Mouse (Mus musculus): ENCODE measurements around the gene Ephb4. TPM values are rescaled to one million over a fixed set of nuclear protein-coding genes. Genes with fewer than 3 reads are reported as not detected.

The Ephb4 gene
- polyA plus RNA-seq, 1 experiment from 2014 or later, result 40.5 TPM

DNA sequence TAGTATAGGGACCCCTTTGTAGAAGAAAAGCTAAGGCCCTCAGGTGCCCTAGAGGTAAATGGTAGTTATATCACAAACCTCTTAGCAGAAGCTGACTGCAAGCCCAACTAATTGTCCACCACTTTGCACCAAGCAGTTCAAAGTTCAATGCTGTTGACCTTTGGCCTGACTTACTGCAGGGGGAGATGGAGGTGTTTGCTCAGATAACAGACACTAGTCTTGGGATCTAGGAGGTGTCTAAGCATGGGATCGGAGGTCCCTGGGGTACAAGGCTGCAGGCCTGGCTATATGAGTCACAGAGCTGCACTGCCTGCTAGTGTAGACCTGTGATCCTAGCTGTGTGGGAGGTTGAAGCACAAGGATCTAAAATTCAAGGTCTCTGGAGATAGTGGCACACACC lies 31.3 kb upstream of the Ephb4 start:
- Histone ChIP-seq H3K4me2 (ENCODE audit: low read length) (no peak overlapping the region), H3K27ac (replicated peaks in 1 of 2; ENCODE audit: control insufficient read depth in 1 of 2, insufficient read depth in 1 of 2, low read depth in 2 of 2, low read length in 2 of 2) (no peak overlapping the region), H3K27me3 (ENCODE audit: control insufficient read depth, insufficient read depth, low read length) (no peaks in the 10 kb centered on the region), H3K4me3 (ENCODE audit: control insufficient read depth in 1 of 2, insufficient read depth in 1 of 2, low read depth in 1 of 2, low read length in 2 of 2) (no peak overlapping the region), H3K4me1 (ENCODE audit: control insufficient read depth in 2 of 2, insufficient read depth in 2 of 2, low read length in 2 of 2) (peaks cover 11 to 13% of the 10 kb centered on the region in 2 experiments), H3K9me3 (ENCODE audit: control insufficient read depth, low read length) (no peaks in the 10 kb centered on the region), H3K9ac (ENCODE audit: low read length) (no peak overlapping the region), H3K36me3 (ENCODE audit: control insufficient read depth, insufficient read depth, low read length) (peaks cover 38% of the 10 kb centered on the region)
- 73% methylated on average over 1 of the region's 1 CpGs for WGBS
- no peak for ATAC-seq (ENCODE audit: insufficient number of reproducible peaks, insufficient read depth, low FRiP score, low read depth)

GRCm38 (mm10) chr5:137320996-137321395 lies 28.9 kb upstream of the Ephb4 start:
- H3K27ac ChIP-seq (replicated peaks in 1 of 2; ENCODE audit: control insufficient read depth in 1 of 2, insufficient read depth in 1 of 2, low read depth in 2 of 2, low read length in 2 of 2), result no peak overlapping the region

DNA sequence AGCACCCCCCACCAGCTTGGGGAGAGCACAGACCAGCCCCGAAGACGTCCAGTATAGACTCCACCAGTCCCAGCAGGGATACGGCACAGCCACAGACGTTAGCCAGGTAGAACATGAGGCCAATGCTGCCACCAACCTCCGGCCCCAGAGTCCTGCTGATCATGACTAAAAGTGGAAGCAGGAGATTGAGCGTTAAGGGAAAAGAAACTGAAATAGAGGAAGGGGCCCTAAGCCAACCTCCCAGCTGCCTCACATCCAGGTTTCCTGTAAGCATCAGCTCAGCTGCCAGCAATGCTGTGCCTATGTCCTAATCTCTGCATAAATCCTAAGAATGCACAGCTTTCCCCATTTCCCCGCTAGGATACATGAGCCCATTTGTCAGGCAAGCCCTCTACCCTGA lies 19.0 kb upstream of the Ephb4 start:
- H3K4me3 ChIP-seq (ENCODE audit: control insufficient read depth in 1 of 2, insufficient read depth in 1 of 2, low read depth in 1 of 2, low read length in 2 of 2), result no peak overlapping the region
- H3K9ac ChIP-seq (ENCODE audit: low read length), result no peak overlapping the region
- ATAC-seq (ENCODE audit: insufficient number of reproducible peaks, insufficient read depth, low FRiP score, low read depth), result no peak
- H3K27ac ChIP-seq (replicated peaks in 1 of 2; ENCODE audit: control insufficient read depth in 1 of 2, insufficient read depth in 1 of 2, low read depth in 2 of 2, low read length in 2 of 2), result no peak overlapping the region
- no peaks in the 10 kb centered on the region for H3K9me3 ChIP-seq (ENCODE audit: control insufficient read depth, low read length)
- no peaks in the 10 kb centered on the region for H3K27me3 ChIP-seq (ENCODE audit: control insufficient read depth, insufficient read depth, low read length)
- 76% methylated on average over 7 of the region's 7 CpGs for WGBS
- H3K36me3 ChIP-seq (ENCODE audit: control insufficient read depth, insufficient read depth, low read length), result peaks cover 16% of the 10 kb centered on the region
- no peak overlapping the region for H3K4me2 ChIP-seq (ENCODE audit: low read length)
- peaks cover 0 to 6% of the 10 kb centered on the region in 2 experiments; a peak in 1 of 4 replicates for H3K4me1 ChIP-seq (ENCODE audit: control insufficient read depth in 2 of 2, insufficient read depth in 2 of 2, low read length in 2 of 2)

More at GRCm38 (mm10) chr5:137320996-137321395, 28.9 kb upstream of the Ephb4 start:
- no peak overlapping the region for H3K4me2 ChIP-seq (ENCODE audit: low read length)
- ATAC-seq (ENCODE audit: insufficient number of reproducible peaks, insufficient read depth, low FRiP score, low read depth), result no peak
- H3K9me3 ChIP-seq (ENCODE audit: control insufficient read depth, low read length), result no peaks in the 10 kb centered on the region
- WGBS, result 84% methylated on average over 3 of the region's 3 CpGs
- no peak overlapping the region for H3K9ac ChIP-seq (ENCODE audit: low read length)
- H3K4me3 ChIP-seq (ENCODE audit: control insufficient read depth in 1 of 2, insufficient read depth in 1 of 2, low read depth in 1 of 2, low read length in 2 of 2), result no peak overlapping the region
- no peaks in the 10 kb centered on the region for H3K4me1 ChIP-seq (ENCODE audit: control insufficient read depth in 2 of 2, insufficient read depth in 2 of 2, low read length in 2 of 2)
- H3K36me3 ChIP-seq (ENCODE audit: control insufficient read depth, insufficient read depth, low read length), result peaks cover 57% of the 10 kb centered on the region
- H3K27me3 ChIP-seq (ENCODE audit: control insufficient read depth, insufficient read depth, low read length), result no peaks in the 10 kb centered on the region

GRCm38 (mm10) chr5:137332857-137333511 lies 16.9 kb upstream of the Ephb4 start:
- Histone ChIP-seq H3K9me3 (ENCODE audit: control insufficient read depth, low read length) (no peaks in the 10 kb centered on the region), H3K9ac (ENCODE audit: low read length) (peak overlapping the region; percentile 79), H3K4me2 (ENCODE audit: low read length) (peak overlapping the region; percentile 98), H3K27ac (replicated peaks in 1 of 2; ENCODE audit: control insufficient read depth in 1 of 2, insufficient read depth in 1 of 2, low read depth in 2 of 2, low read length in 2 of 2) (peak overlapping the region in 1 of 2 experiments; percentile 30; a peak in 1 of 4 replicates), H3K4me3 (ENCODE audit: control insufficient read depth in 1 of 2, insufficient read depth in 1 of 2, low read depth in 1 of 2, low read length in 2 of 2) (peak overlapping the region; percentile 43 to 68), H3K27me3 (ENCODE audit: control insufficient read depth, insufficient read depth, low read length) (no peaks in the 10 kb centered on the region), H3K36me3 (ENCODE audit: control insufficient read depth, insufficient read depth, low read length) (peaks cover 6% of the 10 kb centered on the region; the same call in 1 of the 2 replicates), H3K4me1 (ENCODE audit: control insufficient read depth in 2 of 2, insufficient read depth in 2 of 2, low read length in 2 of 2) (peaks cover 3 to 8% of the 10 kb centered on the region in 2 experiments; a peak in 3 of 4 replicates)
- ATAC-seq (ENCODE audit: insufficient number of reproducible peaks, insufficient read depth, low FRiP score, low read depth), result no peak
- WGBS, result 21% methylated on average over 15 of the region's 15 CpGs

- under 1% methylated on average over 44 of the region's 44 CpGs for WGBS
- ATAC-seq (ENCODE audit: insufficient number of reproducible peaks, insufficient read depth, low FRiP score, low read depth), result peak; percentile 78
Observed at GRCm38 (mm10) chr5:137333512-137334174, 16.3 kb upstream of the Ephb4 start, which contains the start of gene Slc12a9. TSS of gene Slc12a9 (minus strand) at chr5:137333597.

DNA sequence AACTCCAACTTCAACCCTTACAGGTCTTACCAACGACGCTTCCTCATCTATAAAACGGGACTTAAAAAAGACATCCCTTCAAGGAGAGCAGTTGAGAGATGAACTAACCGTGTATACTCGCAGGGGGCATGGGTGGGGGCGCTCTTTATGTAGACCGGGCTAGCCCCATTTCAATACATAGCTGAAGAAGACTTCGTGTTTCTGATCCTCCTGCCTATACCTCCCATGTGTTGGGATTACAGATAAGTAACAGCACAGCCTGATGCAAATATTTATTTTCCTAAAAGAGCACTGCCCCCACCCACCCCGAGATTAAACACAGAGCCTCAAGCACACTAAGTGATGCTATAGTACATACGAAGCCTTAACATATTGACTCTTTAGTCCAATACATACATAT lies 15.6 kb upstream of the Ephb4 start:
- Histone ChIP-seq H3K4me1 (ENCODE audit: control insufficient read depth in 2 of 2, insufficient read depth in 2 of 2, low read length in 2 of 2) (peaks cover 11 to 15% of the 10 kb centered on the region in 2 experiments), H3K27ac (replicated peaks in 1 of 2; ENCODE audit: control insufficient read depth in 1 of 2, insufficient read depth in 1 of 2, low read depth in 2 of 2, low read length in 2 of 2) (no peak overlapping the region), H3K27me3 (ENCODE audit: control insufficient read depth, insufficient read depth, low read length) (no peaks in the 10 kb centered on the region), H3K36me3 (ENCODE audit: control insufficient read depth, insufficient read depth, low read length) (no peaks in the 10 kb centered on the region), H3K9ac (ENCODE audit: low read length) (no peak overlapping the region), H3K4me2 (ENCODE audit: low read length) (peak overlapping the region; percentile 98), H3K9me3 (ENCODE audit: control insufficient read depth, low read length) (no peaks in the 10 kb centered on the region), H3K4me3 (ENCODE audit: control insufficient read depth in 1 of 2, insufficient read depth in 1 of 2, low read depth in 1 of 2, low read length in 2 of 2) (no peak overlapping the region)
- no peak for ATAC-seq (ENCODE audit: insufficient number of reproducible peaks, insufficient read depth, low FRiP score, low read depth)
- 52% methylated on average over 10 of the region's 10 CpGs for WGBS

More at GRCm38 (mm10) chr5:137333512-137334174, 16.3 kb upstream of the Ephb4 start, which contains the start of gene Slc12a9:
- no peaks in the 10 kb centered on the region for H3K9me3 ChIP-seq (ENCODE audit: control insufficient read depth, low read length)
- H3K9ac ChIP-seq (ENCODE audit: low read length), result peak within 1 kb of the TSS; percentile 79
- H3K27me3 ChIP-seq (ENCODE audit: control insufficient read depth, insufficient read depth, low read length), result no peaks in the 10 kb centered on the region
- H3K4me1 ChIP-seq (ENCODE audit: control insufficient read depth in 2 of 2, insufficient read depth in 2 of 2, low read length in 2 of 2), result peaks cover 4 to 8% of the 10 kb centered on the region in 2 experiments; a peak in 3 of 4 replicates
- H3K27ac ChIP-seq (replicated peaks in 1 of 2; ENCODE audit: control insufficient read depth in 1 of 2, insufficient read depth in 1 of 2, low read depth in 2 of 2, low read length in 2 of 2), result peak within 1 kb of the TSS in 1 of 2 experiments; percentile 30; a peak in 1 of 4 replicates
- peak within 1 kb of the TSS; percentile 43 to 68 for H3K4me3 ChIP-seq (ENCODE audit: control insufficient read depth in 1 of 2, insufficient read depth in 1 of 2, low read depth in 1 of 2, low read length in 2 of 2)
- H3K36me3 ChIP-seq (ENCODE audit: control insufficient read depth, insufficient read depth, low read length), result no peaks in the 10 kb centered on the region
- H3K4me2 ChIP-seq (ENCODE audit: low read length), result peak within 1 kb of the TSS; percentile 98

GRCm38 (mm10) chr5:137335066-137335465 lies 14.8 kb upstream of the Ephb4 start:
- Histone ChIP-seq H3K9me3 (ENCODE audit: control insufficient read depth, low read length) (no peaks in the 10 kb centered on the region), H3K4me1 (ENCODE audit: control insufficient read depth in 2 of 2, insufficient read depth in 2 of 2, low read length in 2 of 2) (peaks cover 16 to 21% of the 10 kb centered on the region in 2 experiments), H3K27ac (replicated peaks in 1 of 2; ENCODE audit: control insufficient read depth in 1 of 2, insufficient read depth in 1 of 2, low read depth in 2 of 2, low read length in 2 of 2) (no peak overlapping the region), H3K9ac (ENCODE audit: low read length) (no peak overlapping the region), H3K36me3 (ENCODE audit: control insufficient read depth, insufficient read depth, low read length) (no peaks in the 10 kb centered on the region), H3K4me2 (ENCODE audit: low read length) (no peak overlapping the region), H3K4me3 (ENCODE audit: control insufficient read depth in 1 of 2, insufficient read depth in 1 of 2, low read depth in 1 of 2, low read length in 2 of 2) (no peak overlapping the region), H3K27me3 (ENCODE audit: control insufficient read depth, insufficient read depth, low read length) (no peaks in the 10 kb centered on the region)
- 73% methylated on average over 6 of the region's 6 CpGs for WGBS
- no peak for ATAC-seq (ENCODE audit: insufficient number of reproducible peaks, insufficient read depth, low FRiP score, low read depth)

Measured in heart, embryonic 14.5 days (tissue).